Comparison of ENCODE assay signal across 29 mouse cellular contexts in genomic region chr17:4080564-4080963, GRCm38 (mm10).
"Had no signal": no experiment of that assay in that cellular context is flagged by ENCODE, and none has a peak within 500 bp of the region (broad histone marks: within the 10 kb centered on the region; RNA-seq: fewer than 3 reads in every experiment).

No protein-coding gene starts in this region.

- H3K27ac ChIP-seq: limb, embryonic 10.5 days; limb, embryonic 12.5 days; limb, embryonic 13.5 days; limb, embryonic 15.5 days; liver, embryonic 12.5 days; liver, embryonic 13.5 days; liver, embryonic 14.5 days; liver, embryonic 15.5 days; lung, embryonic 15.5 days; macrophage; midbrain, embryonic 10.5 days; midbrain, embryonic 12.5 days; midbrain, embryonic 13.5 days; midbrain, embryonic 15.5 days had no signal

- H3K4me2 ChIP-seq: limb, embryonic 12.5 days; limb, embryonic 13.5 days; limb, embryonic 15.5 days; liver, embryonic 11.5 days; liver, embryonic 12.5 days; liver, embryonic 13.5 days; liver, embryonic 15.5 days; lung, embryonic 14.5 days; lung, embryonic 15.5 days; midbrain, embryonic 11.5 days; midbrain, embryonic 12.5 days; midbrain, embryonic 13.5 days; midbrain, embryonic 15.5 days had no signal

- H3K4me3 ChIP-seq: limb, embryonic 10.5 days; limb, embryonic 12.5 days; limb, embryonic 13.5 days; limb, embryonic 15.5 days; liver, embryonic 12.5 days; liver, embryonic 13.5 days; liver, embryonic 15.5 days; lung, embryonic 15.5 days; megakaryocyte, embryonic 14.5 days; midbrain, embryonic 10.5 days; midbrain, embryonic 12.5 days; midbrain, embryonic 13.5 days; midbrain, embryonic 15.5 days; myocyte had no signal

- H3K9ac ChIP-seq: limb, embryonic 12.5 days; limb, embryonic 13.5 days; limb, embryonic 15.5 days; liver, embryonic 12.5 days; liver, embryonic 13.5 days; liver, embryonic 14.5 days; liver, embryonic 15.5 days; liver, postnatal 0 days; lung, embryonic 14.5 days; lung, embryonic 15.5 days; midbrain, embryonic 12.5 days; midbrain, embryonic 13.5 days; midbrain, embryonic 15.5 days had no signal

- H3K4me1 ChIP-seq: limb, embryonic 10.5 days; limb, embryonic 12.5 days; limb, embryonic 13.5 days; limb, embryonic 15.5 days; liver, embryonic 12.5 days; liver, embryonic 13.5 days; liver, embryonic 15.5 days; lung, embryonic 15.5 days; megakaryocyte, embryonic 14.5 days; midbrain, embryonic 10.5 days; midbrain, embryonic 12.5 days; midbrain, embryonic 13.5 days; midbrain, embryonic 15.5 days had no signal

- DNase-seq: left cerebral cortex, postnatal 4 days; liver; liver, embryonic 13.5 days; liver, postnatal 0 days; lung, adult 18-20 months; lung, adult 2 months; lung, embryonic 14.5 days; lung, postnatal 10 days; lung, postnatal 14 days; lung, postnatal 36 days; lung, postnatal 4 days; midbrain, embryonic 14.5 days had no signal

- H3K27me3 ChIP-seq: limb, embryonic 12.5 days; limb, embryonic 13.5 days; limb, embryonic 15.5 days; liver, embryonic 12.5 days; liver, embryonic 13.5 days; liver, embryonic 15.5 days; lung, embryonic 15.5 days; megakaryocyte, embryonic 14.5 days; midbrain, embryonic 12.5 days; midbrain, embryonic 13.5 days; midbrain, embryonic 15.5 days had no signal

- H3K36me3 ChIP-seq: limb, embryonic 10.5 days; limb, embryonic 12.5 days; limb, embryonic 13.5 days; limb, embryonic 15.5 days; liver, embryonic 12.5 days; liver, embryonic 13.5 days; liver, embryonic 15.5 days; lung, embryonic 15.5 days; midbrain, embryonic 10.5 days; midbrain, embryonic 12.5 days; midbrain, embryonic 13.5 days; midbrain, embryonic 15.5 days had no signal

- H3K9me3 ChIP-seq: limb, embryonic 10.5 days; limb, embryonic 12.5 days; limb, embryonic 13.5 days; limb, embryonic 15.5 days; liver, embryonic 12.5 days; liver, embryonic 13.5 days; liver, embryonic 15.5 days; lung, embryonic 15.5 days; megakaryocyte, embryonic 14.5 days; midbrain, embryonic 10.5 days; midbrain, embryonic 12.5 days; midbrain, embryonic 13.5 days; midbrain, embryonic 15.5 days had no signal
